Mouse (Mus musculus): ENCODE results near the gene Tmem165.

Gene Tmem165

DNA sequence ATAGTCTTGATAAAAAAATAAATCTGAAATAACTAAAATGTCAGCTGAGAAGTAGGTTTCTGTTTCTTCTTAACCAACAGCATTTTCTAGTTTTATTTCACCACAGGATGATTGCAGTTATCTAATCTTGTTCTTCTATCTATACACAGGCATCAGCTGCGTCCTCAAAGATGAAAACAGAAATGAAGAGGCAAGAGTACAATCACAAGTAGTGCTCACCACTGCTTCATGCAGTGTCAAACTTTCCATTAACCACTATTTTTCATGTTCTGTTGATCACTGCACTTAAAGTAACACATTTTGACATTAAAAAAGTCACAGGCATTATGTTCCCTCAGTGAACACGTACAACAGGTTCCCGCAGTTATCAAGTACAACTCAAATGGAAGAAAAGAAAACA is 67.3 kb downstream of the Tmem165 start:
- no peak for DNase-seq

All from cerebellum, adult 18-20 months (tissue).